Mouse (Mus musculus) c-Kit-positive CD71-positive TER-119-negative erythroid progenitor cells, embryonic 14.5 days (primary cell): ENCODE measurements at regions not wholly inside any gene's neighbourhood (a gene's known extent, or its start where the extent isn't known, plus 50 kb on each side); places are given as distances from the start of the nearest gene placed in this dataset.

Experiments
- DNase-seq: peaks from one replicate; pipeline ENCODE4 v3.0.0-alpha.2; 2013; ENCODE audit warnings: low read depth

DNA sequence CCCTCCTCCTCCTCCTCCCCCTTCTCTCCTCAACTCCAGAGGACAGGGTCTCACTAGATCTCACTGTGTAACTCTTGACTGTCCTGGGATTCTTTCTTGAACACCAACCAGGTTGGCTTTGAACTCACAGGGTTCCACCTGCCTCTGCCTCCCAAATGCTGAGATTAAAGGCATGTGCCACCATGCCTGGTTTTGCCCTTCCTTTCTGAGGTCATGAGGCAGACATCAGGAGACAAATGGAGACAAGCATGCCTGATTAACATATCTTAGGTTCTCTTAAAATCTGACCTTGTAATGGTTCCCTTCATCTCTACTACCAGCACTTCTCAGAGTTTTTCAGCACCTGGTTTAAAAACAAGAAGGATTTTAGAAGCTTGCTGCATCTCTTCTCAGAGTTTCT lies 143.5 kb downstream of the Gm10260 start:
- no peak for DNase-seq

GRCm38 (mm10) chr13:97607221-97607723 lies 153.2 kb downstream of the Gm10260 start:
- DNase-seq, result no peak

DNA sequence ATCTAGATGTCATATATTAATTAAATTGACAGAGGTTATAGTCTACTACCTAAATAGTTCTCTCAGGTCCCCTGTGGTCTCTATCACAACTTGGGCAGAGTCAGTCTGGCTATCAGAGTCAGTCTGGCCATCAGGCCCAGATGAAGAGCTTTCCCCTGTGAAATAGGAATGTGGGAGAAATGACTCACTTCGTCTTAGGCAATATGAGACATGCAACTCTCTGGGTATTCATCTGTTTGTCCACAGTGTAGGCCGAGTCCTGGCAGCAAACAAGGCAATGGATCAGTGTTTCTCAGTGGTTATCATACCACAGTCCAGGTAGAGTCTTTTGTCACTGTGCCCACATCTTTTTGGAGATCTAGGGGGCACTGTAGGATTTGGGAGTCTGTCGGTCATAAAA lies 156.0 kb downstream of the Gm10260 start:
- no peak for DNase-seq

DNA sequence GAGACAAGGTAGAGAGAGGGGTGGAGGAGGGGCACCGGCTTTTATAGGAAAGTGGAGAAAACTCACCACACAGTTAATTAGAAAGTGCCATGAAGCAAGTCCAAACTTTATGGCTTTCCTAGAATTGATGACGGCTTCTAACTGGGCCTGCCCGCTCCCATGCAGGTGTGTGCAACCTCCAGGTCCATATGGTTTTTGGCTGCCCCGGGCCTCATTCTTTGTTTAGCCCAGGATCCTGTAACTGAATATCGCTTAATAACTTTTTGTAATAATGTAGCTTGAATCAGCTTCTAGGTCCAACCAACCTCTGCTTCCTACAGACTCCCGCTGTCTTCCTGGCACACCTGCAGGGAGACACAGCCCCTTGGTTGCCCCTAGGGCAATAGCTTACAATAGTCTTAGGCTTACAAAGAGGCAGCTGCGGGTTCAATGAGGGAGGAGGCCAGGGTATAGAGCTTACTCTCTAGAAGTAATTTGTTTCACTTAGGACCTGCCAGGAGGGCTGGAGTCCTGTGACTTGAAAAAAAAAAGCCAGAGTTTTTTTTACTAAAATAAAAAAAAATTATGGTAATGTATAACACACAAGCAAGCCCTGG lies 159.2 kb downstream of the Gm10260 start:
- DNase-seq, result no peak

DNA sequence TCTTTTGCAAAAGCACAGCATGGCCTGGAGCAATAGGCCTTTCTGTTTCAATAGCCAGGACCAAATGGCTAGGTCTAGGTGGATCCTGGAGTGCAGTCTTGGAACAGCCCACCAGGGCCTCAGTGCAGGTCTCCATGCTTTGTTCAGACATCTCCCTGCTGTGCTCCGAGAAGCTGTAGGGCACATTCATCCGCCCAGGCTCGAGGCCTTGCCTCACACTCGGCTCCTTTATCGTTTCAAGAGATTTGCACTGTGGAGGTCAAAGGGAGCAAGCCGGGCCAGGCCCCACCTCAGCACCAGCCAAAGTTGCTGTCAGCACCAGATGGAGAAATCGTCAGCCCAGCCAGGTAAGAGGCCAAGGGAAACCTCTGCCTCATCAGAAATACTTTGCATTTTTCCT lies 160.3 kb downstream of the Gm10260 start:
- no peak for DNase-seq

DNA sequence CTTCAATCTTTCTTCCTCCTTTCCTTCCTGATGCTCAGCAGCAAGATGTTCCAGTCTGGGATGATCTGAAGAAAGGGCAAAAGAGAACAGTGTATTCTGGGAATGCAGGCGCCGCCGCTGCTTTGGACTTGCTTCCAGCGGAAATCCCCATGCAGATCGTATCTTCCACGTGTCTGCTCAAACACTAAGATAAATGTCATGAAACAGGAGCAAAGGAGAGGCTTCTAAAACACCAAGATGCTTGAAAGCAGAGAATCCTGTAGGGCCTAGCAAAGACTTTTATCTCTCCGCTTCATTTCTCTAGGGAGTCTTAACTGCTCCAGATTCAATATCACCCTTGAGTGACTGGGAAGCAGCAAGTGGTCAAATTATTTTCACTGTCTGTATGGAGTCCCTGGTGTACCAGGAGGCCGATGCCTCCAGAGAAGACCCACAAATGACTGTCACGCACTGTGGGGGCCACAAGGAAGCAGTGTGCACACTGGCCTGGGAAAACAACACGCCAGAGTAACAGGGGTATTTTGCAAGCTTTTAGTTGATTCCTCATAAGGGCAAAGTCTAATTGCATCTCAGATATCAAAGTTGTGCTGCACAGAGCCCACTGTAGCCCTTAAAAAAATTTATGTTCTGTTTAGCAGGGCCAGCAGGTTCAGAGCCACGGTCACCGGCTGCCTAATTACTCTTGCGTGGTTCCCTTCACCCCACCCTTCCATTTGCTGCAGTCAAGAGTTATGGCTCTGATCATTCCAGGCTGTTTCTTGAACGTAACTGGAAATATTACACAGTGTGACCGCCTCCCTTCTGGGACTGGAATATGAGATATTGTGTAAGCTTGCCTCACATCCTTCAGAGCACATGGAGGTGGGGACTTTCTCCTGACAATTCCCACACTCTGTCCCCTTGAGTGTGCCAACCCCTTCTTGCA lies 161.7 kb downstream of the Gm10260 start:
- no peak for DNase-seq

GRCm38 (mm10) chr13:97594851-97595250 lies 165.6 kb downstream of the Gm10260 start:
- no peak for DNase-seq

GRCm38 (mm10) chr13:97589626-97590025 lies 170.8 kb downstream of the Gm10260 start:
- DNase-seq, result no peak

GRCm38 (mm10) chr13:97588085-97588484 lies 172.3 kb downstream of the Gm10260 start:
- DNase-seq, result no peak

DNA sequence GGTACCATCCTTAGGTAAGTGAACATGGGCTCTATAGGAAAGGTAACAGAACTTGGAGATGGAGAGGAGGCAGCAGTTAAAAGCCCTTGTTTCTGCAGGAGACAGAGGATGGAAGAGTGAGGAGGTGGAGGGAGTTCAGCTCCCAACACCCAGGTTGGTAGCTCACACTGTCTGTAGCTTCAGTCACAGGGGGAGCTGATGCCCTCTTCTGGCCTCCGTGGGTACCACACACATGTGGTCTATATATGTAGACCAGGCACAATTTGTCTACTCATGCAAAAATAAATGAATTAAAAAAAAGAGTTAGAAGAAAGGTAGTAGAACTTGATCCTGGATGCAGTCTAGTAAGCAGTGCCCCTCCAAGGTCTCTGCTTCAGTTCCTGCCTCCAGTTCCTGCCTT lies 173.3 kb downstream of the Gm10260 start:
- DNase-seq, result no peak

DNA sequence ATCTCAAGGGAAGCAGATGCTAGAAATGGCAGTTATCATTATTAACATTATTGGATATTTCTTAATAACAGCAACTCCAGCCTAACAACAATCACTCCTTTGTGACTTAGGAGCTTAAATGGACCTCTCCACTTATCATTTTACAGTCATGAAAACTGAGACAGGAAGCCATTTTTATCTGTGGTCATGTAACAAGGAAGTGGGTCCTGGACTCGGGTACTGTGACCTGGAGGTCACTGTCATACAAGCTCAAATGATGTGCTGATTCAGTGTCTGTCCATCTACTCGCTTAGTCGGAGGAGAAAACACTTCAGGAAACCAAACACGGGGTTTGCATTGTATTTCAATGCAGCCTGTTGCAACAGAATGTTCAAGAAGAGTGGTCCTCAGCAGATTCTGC lies 176.4 kb downstream of the Gm10260 start:
- DNase-seq, result no peak

- no peak for DNase-seq
Measured at GRCm38 (mm10) chr13:97581380-97581779, 179.1 kb downstream of the Gm10260 start.

GRCm38 (mm10) chr13:97580241-97580874 lies 180.1 kb downstream of the Gm10260 start:
- DNase-seq, result no peak

- DNase-seq, result no peak
Measured at GRCm38 (mm10) chr13:97578595-97578994, 181.8 kb downstream of the Gm10260 start.

DNA sequence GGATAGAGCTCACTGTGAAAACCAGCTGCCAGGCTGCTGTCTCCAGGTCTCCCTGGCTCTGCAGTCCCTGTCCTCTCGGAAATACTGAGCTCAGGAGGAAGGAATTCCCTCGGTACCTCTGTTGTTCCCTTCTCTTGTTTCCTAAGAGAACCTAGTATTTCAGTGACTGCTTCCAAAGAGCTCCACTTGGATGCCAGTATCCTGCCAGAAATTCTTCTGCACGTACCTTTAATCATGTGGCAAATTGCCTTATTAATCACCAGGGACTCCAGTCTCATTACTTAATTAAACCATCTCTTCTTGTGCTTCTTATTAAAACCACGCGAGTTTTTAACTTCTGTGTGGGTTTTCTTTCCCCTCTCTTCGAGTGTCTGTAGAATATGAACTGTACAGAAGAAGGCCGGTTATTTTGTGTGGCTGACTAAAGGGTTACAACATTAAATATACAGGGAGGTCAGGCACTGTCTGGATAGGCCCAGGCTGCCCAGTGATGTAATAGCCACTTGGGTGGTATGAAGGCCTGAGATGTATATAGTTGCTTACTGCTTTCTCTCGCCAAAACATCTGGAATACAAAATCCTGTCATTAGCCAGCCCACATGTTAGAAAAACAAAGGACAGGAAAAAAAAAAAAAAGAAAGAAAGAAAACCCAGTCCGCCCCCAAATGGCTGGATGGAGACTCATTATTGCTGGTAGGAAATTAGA lies 183.2 kb downstream of the Gm10260 start:
- no peak for DNase-seq

GRCm38 (mm10) chr13:97573601-97574000 lies 186.8 kb downstream of the Gm10260 start:
- no peak for DNase-seq

DNA sequence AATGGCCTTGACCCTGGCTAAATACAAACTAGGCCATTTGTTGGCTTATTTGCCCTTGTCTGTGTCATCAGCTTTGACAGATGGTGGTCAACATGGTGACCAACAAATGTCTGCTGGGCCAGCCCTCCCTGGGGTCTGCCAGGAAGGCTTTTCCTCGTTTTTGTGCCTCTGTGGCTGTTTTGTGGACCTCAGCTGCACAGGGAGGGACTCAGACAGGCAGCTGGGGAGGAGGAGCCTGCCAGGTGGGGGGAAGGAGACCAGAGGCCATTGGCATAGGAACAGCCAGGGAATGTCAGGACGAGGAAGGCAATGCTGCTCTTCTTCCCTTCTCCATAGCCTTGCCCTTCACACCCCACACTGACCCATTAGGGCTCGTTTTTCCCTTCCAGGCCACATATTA lies 188.1 kb downstream of the Gm10260 start:
- DNase-seq, result no peak

DNA sequence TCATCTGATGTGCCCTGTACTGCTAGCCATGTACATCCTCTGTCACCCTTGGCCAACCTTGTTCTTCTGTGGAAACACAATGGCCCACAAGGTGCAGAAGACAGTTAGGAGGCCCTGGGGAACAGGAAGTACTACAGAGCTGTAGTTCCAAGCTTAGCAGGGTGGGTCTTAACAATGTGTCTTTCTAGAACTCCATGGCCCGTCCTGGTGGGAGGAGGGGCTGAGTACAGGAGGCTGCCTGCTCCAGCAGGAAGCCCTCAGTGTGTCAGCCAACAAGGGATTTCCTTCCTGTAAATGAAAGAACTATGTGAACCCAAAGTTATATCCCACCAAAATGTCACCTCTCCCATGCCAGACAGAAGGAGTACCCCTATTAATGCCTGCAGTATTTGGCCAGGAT lies 190.4 kb downstream of the Gm10260 start:
- no peak for DNase-seq

DNA sequence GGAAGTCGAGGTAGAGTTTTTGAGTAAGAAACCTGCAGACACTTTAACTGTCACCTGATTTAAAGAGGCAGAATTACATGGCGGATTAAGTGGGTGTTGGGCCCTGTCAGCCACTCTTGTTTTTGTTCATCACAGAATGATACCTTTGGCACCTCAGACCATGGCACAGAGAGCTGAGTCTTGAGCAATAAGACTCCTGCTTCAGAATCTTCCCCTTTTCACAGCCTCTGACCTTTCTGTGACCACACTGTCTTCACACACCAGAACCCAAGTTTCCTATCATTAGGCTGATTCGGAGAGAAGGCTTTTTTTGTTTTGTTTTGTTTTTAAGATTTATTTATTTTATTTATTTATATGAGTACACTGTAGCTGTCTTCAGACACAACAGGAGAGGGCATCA lies 192.8 kb downstream of the Gm10260 start:
- DNase-seq, result no peak

DNA sequence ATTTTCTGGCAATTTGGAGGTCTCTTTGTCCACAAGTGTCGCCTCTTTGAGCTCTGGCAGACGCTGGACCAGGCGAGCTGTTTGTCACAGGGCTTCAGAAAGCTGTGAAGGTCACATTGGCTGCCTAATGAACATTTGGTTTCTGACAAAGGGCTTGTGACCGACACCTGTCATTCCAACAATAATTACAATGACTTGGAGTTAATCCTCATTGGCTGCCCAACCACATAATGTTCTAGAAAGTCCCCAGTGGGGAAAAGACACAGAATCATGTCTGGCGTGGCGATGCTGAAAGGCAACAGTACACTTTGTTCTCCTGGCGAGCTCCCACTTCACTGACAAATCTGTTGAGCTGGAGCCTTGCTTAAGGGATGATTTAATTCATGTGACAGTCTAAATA lies 194.4 kb downstream of the Gm10260 start:
- DNase-seq, result no peak

GRCm38 (mm10) chr13:97562241-97562640 lies 198.2 kb downstream of the Gm10260 start:
- no peak for DNase-seq

DNA sequence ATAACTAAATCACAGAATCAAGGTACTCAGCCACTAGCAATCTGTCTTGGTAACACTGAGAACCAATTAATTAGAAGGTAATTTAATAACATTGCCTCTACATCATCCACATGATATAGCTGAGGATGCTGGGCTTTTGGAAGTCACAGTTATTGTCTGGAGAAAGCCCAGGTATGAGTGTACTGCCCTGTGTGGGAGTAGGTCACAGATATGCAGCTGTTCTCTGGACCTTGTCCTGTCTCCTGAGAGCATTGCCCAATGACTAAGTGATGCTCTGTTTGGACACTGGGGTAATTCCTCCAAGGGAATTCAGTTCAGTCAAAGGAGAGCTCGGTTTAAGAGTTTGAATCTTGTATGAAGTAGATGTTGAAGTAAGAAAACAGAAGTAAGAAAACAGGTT lies 199.6 kb downstream of the Gm10260 start:
- no peak for DNase-seq
